Mouse (Mus musculus) heart, embryonic 14.5 days (tissue): ENCODE measurements around the gene Mob3b. TPM values are rescaled to one million over a fixed set of nuclear protein-coding genes. Genes with fewer than 3 reads are reported as not detected.

Source experiments
- ATAC-seq: fragments of 200-750 bp; cut with Nextera tagmentation; 2 replicates; pipeline ENCODE4 v1.8.0; 2017; ENCODE audit warnings: low read depth, moderate TSS enrichment; ENCODE audit not compliant: insufficient number of reproducible peaks, insufficient read depth, low FRiP score
- H3K27ac ChIP-seq, 2 experiments: fragments of 200-500 bp in 1 of 2; fragments of 300-500 bp in 1 of 2; sonication (generic) in 1 of 2; replicated peaks in 1 of 2; 2 replicates each; pipeline ENCODE4 v1.5.1; 2012 to 2014; ENCODE audit warnings: low read depth in 2 of 2, low read length in 2 of 2, control low read depth in 1 of 2, mild to moderate bottlenecking in 1 of 2, mixed read lengths in 1 of 2; ENCODE audit not compliant: control insufficient read depth in 1 of 2, insufficient read depth in 1 of 2
- H3K27me3 ChIP-seq: fragments of 300-500 bp; sonication (generic); 2 replicates; pipeline ENCODE4 v1.6.1; 2014; ENCODE audit warnings: mild to moderate bottlenecking, low read length, control low read depth; ENCODE audit not compliant: control insufficient read depth, insufficient read depth
- H3K36me3 ChIP-seq: fragments of 300-500 bp; sonication (generic); 2 replicates; pipeline ENCODE4 v1.6.1; 2014; ENCODE audit warnings: mild to moderate bottlenecking, control low read depth, low read length, mixed read lengths; ENCODE audit not compliant: control insufficient read depth, insufficient read depth
- H3K4me1 ChIP-seq, 2 experiments: fragments of 200-500 bp in 1 of 2; fragments of 300-500 bp in 1 of 2; sonication (generic) in 1 of 2; 2 replicates each; pipeline ENCODE4 v1.6.1; 2012 to 2014; ENCODE audit warnings: low read length in 2 of 2, control low read depth in 1 of 2, mixed read lengths in 1 of 2; ENCODE audit not compliant: control insufficient read depth in 2 of 2, insufficient read depth in 2 of 2
- H3K4me2 ChIP-seq: fragments of 300-500 bp; sonication (generic); 2 replicates; pipeline ENCODE4 v1.6.1; 2014; ENCODE audit warnings: mild to moderate bottlenecking, low read length
- H3K4me3 ChIP-seq, 2 experiments: fragments of 200-500 bp in 1 of 2; fragments of 300-500 bp in 1 of 2; sonication (generic) in 1 of 2; 2 replicates each; pipeline ENCODE4 v1.5.1; 2012 to 2014; ENCODE audit warnings: low read length in 2 of 2, mild to moderate bottlenecking in 2 of 2, control low read depth in 1 of 2, low read depth in 1 of 2, moderate library complexity in 1 of 2; ENCODE audit not compliant: control insufficient read depth in 1 of 2, insufficient read depth in 1 of 2
- H3K9ac ChIP-seq: fragments of 300-500 bp; sonication (generic); 2 replicates; pipeline ENCODE4 v1.6.1; 2014; ENCODE audit warnings: mild to moderate bottlenecking, low read length
- H3K9me3 ChIP-seq: fragments of 300-500 bp; sonication (generic); 2 replicates; pipeline ENCODE4 v1.6.1; 2016; ENCODE audit warnings: low read length, control low read depth; ENCODE audit not compliant: control insufficient read depth
- WGBS: fragments of 180-500 bp; shearing (Covaris S2); extraction: QIAGEN DNeasy Blood & Tissue Kit; methylation state at CpG from one replicate; pipeline ENCODE4 v1.1.7; 2014; 5-methylcytosine and 5-hydroxymethylcytosine counted together
- polyA plus RNA-seq: library from polyadenylated mRNA; unstranded; fragments of >200 nt; fragmentation: Nextera tagmentation; extraction: Ambion mirVana; gene quantifications from 2 replicates; pipeline ENCODE4 v1.2.1, GENCODE M21; 2014

Gene Mob3b
- polyA plus RNA-seq, 1 experiment from 2014 or later, result 3.5 TPM

DNA sequence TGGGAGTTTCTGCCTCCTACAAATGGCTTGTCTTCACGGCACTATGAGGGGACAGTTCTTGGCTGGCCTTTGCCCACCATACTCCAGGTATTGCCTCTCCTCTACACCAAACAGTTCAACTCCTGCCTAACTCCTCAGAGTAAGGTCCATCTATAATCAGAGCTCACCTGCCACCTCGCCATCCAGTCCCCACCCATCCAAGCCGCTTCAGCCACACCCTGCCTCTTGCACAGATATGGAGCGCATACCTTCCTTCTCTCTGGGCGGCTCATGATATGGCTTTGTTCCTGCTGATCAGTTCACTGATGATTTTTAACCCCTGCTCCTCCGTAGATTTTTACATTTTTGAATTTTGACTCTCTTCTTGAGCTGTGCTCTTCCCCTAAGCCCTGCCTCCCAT lies 58.7 kb downstream of the Mob3b start:
- Histone ChIP-seq H3K4me3 (no peak overlapping the region), H3K9me3 (no peaks in the 10 kb centered on the region), H3K36me3 (no peaks in the 10 kb centered on the region), H3K4me1 (peaks cover 3 to 5% of the 10 kb centered on the region in 2 experiments; a peak in 3 of 4 replicates), H3K9ac (no peak overlapping the region), H3K4me2 (no peak overlapping the region), H3K27ac (no peak overlapping the region), H3K27me3 (no peaks in the 10 kb centered on the region)
- no peak for ATAC-seq
- 79% methylated on average over 6 of the region's 6 CpGs for WGBS

DNA sequence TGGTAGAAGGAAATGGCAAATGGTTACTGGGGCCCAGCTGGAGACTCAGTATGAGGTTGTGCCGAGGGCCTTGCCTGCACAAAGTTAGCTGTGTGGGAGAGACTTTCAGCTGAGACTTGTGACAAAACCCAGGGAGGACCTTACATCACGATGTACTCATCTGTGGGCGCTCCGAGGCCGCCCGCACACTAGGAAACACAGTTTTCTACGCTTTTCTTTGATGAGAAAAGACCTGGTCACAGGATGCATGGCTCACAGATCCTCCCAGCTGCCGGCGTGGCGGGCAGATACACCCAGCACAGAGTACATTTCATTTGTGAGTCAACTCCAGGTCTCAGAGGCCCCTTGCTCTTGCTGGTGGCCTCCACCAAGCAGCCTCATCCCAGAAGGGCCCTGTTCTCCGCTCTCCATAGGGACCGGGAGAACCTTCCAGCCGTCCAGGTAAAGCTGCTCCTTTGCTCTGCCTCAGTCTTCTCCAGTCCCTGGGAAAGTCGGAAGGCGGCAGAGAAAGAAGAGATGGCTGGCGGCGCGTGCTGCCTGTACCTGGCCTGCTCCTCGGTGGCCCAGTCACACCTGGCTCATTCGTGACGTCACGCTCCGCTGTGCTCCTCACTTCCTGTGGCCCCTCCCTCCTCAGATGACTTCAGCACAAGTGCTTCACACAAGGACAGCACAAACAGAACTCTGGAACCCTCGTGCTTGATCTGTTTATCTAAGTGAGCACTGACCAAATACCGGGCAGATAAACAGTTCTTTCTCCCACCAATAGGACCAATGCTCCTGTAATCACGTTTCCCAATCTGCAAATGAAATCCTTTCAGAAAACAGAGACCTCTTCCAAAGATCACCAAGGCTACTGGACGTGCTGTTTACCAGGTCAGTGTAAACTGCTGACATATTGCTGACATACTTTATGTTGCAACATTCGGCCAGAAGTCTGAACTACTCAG lies 60.8 kb downstream of the Mob3b start:
- no peak for ATAC-seq
- no peak overlapping the region for H3K27ac ChIP-seq
- H3K27me3 ChIP-seq, result no peaks in the 10 kb centered on the region
- no peaks in the 10 kb centered on the region for H3K36me3 ChIP-seq
- 70% methylated on average over 28 of the region's 28 CpGs for WGBS
- no peak overlapping the region for H3K4me3 ChIP-seq
- H3K4me2 ChIP-seq, result no peak overlapping the region
- no peaks in the 10 kb centered on the region for H3K9me3 ChIP-seq
- no peak overlapping the region for H3K9ac ChIP-seq
- H3K4me1 ChIP-seq, result peaks cover 3 to 7% of the 10 kb centered on the region in 2 experiments; a peak in 3 of 4 replicates

DNA sequence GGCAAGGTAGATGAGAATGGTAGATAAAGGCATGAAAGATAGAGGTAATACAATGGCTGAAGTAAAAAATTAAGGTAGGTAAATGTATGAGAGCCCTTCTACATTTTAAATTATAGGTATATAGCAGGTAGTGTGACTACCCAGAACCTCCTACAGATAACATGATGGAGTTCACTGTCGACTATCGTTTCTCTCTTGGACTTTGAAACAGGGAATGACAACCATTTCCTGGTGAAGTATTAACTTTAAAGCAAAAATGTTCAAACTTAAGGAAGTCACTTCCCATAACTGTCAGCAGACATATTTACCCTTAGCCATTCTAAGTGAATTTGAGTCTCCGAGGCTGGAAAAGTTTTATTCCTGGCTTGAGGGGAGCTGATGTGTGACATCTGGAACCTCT lies 64.8 kb downstream of the Mob3b start:
- H3K4me2 ChIP-seq, result no peak overlapping the region
- no peak overlapping the region for H3K27ac ChIP-seq
- no peak overlapping the region for H3K4me3 ChIP-seq
- WGBS, result 73% methylated on average over 3 of the region's 3 CpGs
- no peaks in the 10 kb centered on the region for H3K9me3 ChIP-seq
- no peak for ATAC-seq
- H3K4me1 ChIP-seq, result 0 out of 4 replicates have a peak, but pooled peaks cover 0 to 2% of the 10 kb centered on the region in 2 experiments
- H3K9ac ChIP-seq, result no peak overlapping the region
- H3K36me3 ChIP-seq, result no peaks in the 10 kb centered on the region
- H3K27me3 ChIP-seq, result no peaks in the 10 kb centered on the region

DNA sequence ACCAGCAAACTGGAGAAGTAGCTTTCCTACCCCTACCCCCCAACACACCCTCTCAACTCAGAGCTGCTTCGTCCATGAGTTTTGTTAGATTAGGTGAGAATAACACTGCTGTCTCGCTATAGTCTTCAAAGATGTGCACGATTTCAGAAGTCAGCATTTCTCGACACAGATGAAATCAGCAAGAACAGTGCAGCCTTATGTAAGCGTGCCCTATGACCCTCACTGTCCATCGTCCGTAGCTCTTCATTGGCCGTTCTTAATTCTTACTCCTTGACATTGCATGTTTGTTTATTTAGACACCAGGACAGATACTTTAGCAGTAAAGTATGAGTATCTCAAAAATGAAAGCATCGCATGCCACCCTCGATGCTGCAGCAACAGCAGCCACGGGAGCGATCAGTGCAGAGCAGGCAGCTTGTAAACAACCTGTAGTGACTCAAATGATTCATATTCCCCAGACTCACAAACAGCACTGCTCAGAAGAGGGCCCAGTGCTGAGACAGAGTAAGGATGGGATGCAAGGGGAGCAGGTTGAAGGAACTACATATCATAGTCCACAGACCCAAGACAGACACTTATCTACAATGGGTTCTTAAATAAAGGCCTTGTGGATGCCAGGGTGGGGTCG lies 66.0 kb downstream of the Mob3b start:
- H3K9ac ChIP-seq, result no peak overlapping the region
- H3K9me3 ChIP-seq, result no peaks in the 10 kb centered on the region
- ATAC-seq, result no peak
- H3K4me2 ChIP-seq, result no peak overlapping the region
- no peak overlapping the region for H3K27ac ChIP-seq
- H3K4me1 ChIP-seq, result 0 out of 4 replicates have a peak, but pooled peaks cover 0 to 2% of the 10 kb centered on the region in 2 experiments
- WGBS, result 83% methylated on average over 13 of the region's 13 CpGs
- no peak overlapping the region for H3K4me3 ChIP-seq
- H3K27me3 ChIP-seq, result no peaks in the 10 kb centered on the region
- H3K36me3 ChIP-seq, result no peaks in the 10 kb centered on the region

DNA sequence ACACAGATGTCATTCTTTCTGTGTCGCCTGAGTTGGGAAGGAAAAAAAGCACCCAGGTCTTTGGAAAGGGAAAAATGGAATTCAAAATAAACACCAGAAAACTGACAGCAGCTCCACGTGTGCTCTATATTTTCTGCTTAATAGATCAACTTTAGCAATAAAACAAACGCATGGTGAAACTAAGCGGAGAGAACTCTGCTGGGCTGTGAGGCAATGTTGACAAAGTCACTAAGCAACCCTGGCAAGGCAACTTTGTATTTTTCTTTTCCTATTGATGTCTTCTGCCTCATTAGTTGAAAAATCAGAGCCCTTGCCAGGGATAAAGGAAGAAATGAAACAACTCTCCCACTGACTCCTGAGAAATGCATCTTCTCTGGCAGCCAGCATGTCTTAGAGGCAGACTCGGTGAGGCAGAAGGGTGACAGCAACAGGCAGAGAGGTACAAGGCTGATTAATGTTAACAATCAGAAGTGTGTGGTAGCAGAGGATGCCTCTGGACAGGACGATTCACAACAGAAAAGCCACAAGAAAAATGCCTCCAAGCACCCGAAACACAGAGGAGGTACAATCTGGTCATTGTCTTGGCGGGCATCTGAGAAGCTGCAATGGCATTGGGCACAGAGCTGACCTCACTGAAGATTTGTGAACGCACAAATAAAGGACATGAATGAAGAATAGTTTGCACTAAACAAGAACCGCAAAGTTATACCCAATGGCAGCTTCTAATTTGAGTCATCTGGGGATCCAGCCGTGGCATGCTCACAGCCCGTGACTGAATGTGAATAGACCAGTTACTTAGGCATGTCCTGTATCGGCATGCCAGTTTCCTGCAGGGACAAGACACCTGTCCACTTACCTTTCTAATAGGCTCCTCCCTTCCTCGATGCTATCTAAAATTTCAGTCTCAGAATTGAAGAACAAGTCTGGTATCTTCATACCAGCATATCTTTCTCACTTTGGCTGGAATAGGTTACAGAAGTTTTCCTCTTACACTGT lies 67.7 kb downstream of the Mob3b start:
- no peak for ATAC-seq
- Histone ChIP-seq H3K9me3 (no peaks in the 10 kb centered on the region), H3K9ac (no peak overlapping the region), H3K27me3 (no peaks in the 10 kb centered on the region), H3K4me3 (no peak overlapping the region), H3K4me2 (no peak overlapping the region), H3K36me3 (no peaks in the 10 kb centered on the region), H3K27ac (no peak overlapping the region), H3K4me1 (0 out of 4 replicates have a peak, but pooled peaks cover 0 to 2% of the 10 kb centered on the region in 2 experiments)
- 84% methylated on average over 14 of the region's 14 CpGs for WGBS

DNA sequence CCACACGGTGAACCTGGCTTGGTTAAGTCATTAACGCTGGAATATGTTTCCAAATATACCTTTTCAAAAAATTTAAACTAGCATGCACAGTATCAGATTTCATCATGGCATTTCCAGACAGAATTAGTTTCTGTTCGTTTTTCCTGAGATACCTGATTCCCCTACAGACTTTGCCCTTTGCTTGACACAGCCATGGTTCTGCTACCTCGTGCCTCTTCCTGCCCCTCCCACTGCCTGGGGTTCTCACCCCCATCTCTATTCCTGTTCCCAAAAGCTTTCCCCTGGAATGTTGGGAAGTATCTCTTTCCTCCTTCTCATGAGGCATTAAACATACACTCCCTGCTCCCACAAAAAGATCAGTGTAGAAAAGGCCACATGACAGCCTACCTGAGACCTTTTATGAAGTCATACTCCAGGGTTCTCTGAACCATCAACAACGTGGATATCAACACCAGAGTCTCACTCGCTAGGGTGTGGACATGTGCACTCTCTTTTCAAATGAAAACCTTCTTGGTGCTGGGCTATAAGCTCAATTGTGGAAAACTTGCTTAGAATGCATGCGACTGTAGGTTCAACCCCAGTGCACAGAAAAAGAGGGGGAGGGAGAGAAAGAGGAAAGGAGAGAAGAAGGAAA lies 71.1 kb downstream of the Mob3b start:
- H3K36me3 ChIP-seq, result no peaks in the 10 kb centered on the region
- H3K9ac ChIP-seq, result no peak overlapping the region
- H3K4me1 ChIP-seq, result peaks cover 0 to 6% of the 10 kb centered on the region in 2 experiments; a peak in 2 of 4 replicates
- ATAC-seq, result no peak
- no peak overlapping the region for H3K4me2 ChIP-seq
- no peaks in the 10 kb centered on the region for H3K9me3 ChIP-seq
- WGBS, result 61% methylated on average over 7 of the region's 7 CpGs
- no peak overlapping the region for H3K27ac ChIP-seq
- no peak overlapping the region for H3K4me3 ChIP-seq
- no peaks in the 10 kb centered on the region for H3K27me3 ChIP-seq
